Mouse (Mus musculus) cortical plate, adult 2 months (tissue): ENCODE data around the gene Alx1.

Experiments
- CTCF ChIP-seq: fragments of 200-500 bp; IDR thresholded peaks from 2 replicates; pipeline ENCODE4 v1.5.1; 2011; ENCODE audit warnings: mild to moderate bottlenecking, control low read depth, low read length; ENCODE audit not compliant: insufficient read depth; ENCODE audit errors: extremely low read depth
- POLR2A ChIP-seq: fragments of 200-500 bp; IDR thresholded peaks from 2 replicates; pipeline ENCODE4 v1.6.1; 2011; ENCODE audit warnings: mild to moderate bottlenecking, low read length, control low read depth; ENCODE audit not compliant: insufficient read depth; ENCODE audit errors: extremely low read depth

- TF ChIP-seq CTCF (no peak), POLR2A (no peak)
These were observed 29.1 kb downstream of the Alx1 start for GRCm38 (mm10) chr10:103000902-103001301.
